Mouse (Mus musculus): ENCODE data around the gene Ttc30a2. TPM values are rescaled to one million over a fixed set of nuclear protein-coding genes. Genes with fewer than 3 reads are reported as not detected.
"Not testable (repeated sequence)": the region's sequence is repeated elsewhere in the genome, so short reads cannot be mapped to it uniquely, and the experiment has no call there.

The Ttc30a2 gene
- under 1 TPM in 1 of 26 experiments, not detected in 25; 0.36 TPM for total RNA-seq (2018; cell fraction: chromatin; rRNA removed)
- under 1 TPM in 5 of 26 experiments, not detected in 21; 0.07 to 0.09 (median 0.09) TPM for total RNA-seq (2018; cell fraction: cytosol; rRNA removed)
- not detected for total RNA-seq (2018; cell fraction: nucleus; rRNA removed)
- polyA plus RNA-seq (2018), result not detected in 3 replicates

GRCm38 (mm10) chr2:75977752-75978368 is at the start of gene Ttc30a2:
Gene Ttc30a2 (minus strand): TSS chr2:75978170.
- H3K79me2 ChIP-seq (ENCODE audit: inconsistent target); H3K4me3 ChIP-seq (ENCODE audit: inconsistent target); H3K36me3 ChIP-seq (ENCODE audit: inconsistent target); H3K27ac ChIP-seq: not testable (repeated sequence)
- WGBS (ENCODE audit: missing documents), result 3% methylated on average over 3 of the region's 24 CpGs

- no peaks in the 10 kb centered on the region for H3K36me3 ChIP-seq (ENCODE audit: inconsistent target)
- no peak overlapping the region for H3K4me3 ChIP-seq (ENCODE audit: inconsistent target)
- no peaks in the 10 kb centered on the region for H3K79me2 ChIP-seq (ENCODE audit: inconsistent target)
- WGBS (ENCODE audit: missing documents), result 58% methylated on average over 7 of the region's 7 CpGs
- no peak overlapping the region for H3K27ac ChIP-seq
Measured at GRCm38 (mm10) chr2:76016890-76017289, 38.9 kb upstream of the Ttc30a2 start.

- no peak overlapping the region for H3K27ac ChIP-seq
- 93% methylated on average over 8 of the region's 8 CpGs for WGBS (ENCODE audit: missing documents)
- H3K36me3 ChIP-seq (ENCODE audit: inconsistent target), result no peaks in the 10 kb centered on the region
- no peak overlapping the region for H3K4me3 ChIP-seq (ENCODE audit: inconsistent target)
- H3K79me2 ChIP-seq (ENCODE audit: inconsistent target), result no peaks in the 10 kb centered on the region
Measured at GRCm38 (mm10) chr2:76016136-76016535, 38.2 kb upstream of the Ttc30a2 start.

- H3K79me2 ChIP-seq (ENCODE audit: inconsistent target), result no peaks in the 10 kb centered on the region
- no peak overlapping the region for H3K27ac ChIP-seq
- no peaks in the 10 kb centered on the region for H3K36me3 ChIP-seq (ENCODE audit: inconsistent target)
- WGBS (ENCODE audit: missing documents), result 73% methylated on average over 7 of the region's 7 CpGs
- H3K4me3 ChIP-seq (ENCODE audit: inconsistent target), result no peak overlapping the region
Measured at GRCm38 (mm10) chr2:76015460-76015859, 37.5 kb upstream of the Ttc30a2 start.

GRCm38 (mm10) chr2:76014659-76015058 is 36.7 kb upstream of the Ttc30a2 start:
- Histone ChIP-seq H3K27ac (no peak overlapping the region), H3K4me3 (ENCODE audit: inconsistent target) (no peak overlapping the region), H3K36me3 (ENCODE audit: inconsistent target) (no peaks in the 10 kb centered on the region), H3K79me2 (ENCODE audit: inconsistent target) (no peaks in the 10 kb centered on the region)
- 94% methylated on average over 3 of the region's 3 CpGs for WGBS (ENCODE audit: missing documents)

GRCm38 (mm10) chr2:76006194-76006593 is 28.2 kb upstream of the Ttc30a2 start:
- no peaks in the 10 kb centered on the region for H3K36me3 ChIP-seq (ENCODE audit: inconsistent target)
- no peak overlapping the region for H3K27ac ChIP-seq
- 81% methylated on average over 4 of the region's 4 CpGs for WGBS (ENCODE audit: missing documents)
- no peaks in the 10 kb centered on the region for H3K79me2 ChIP-seq (ENCODE audit: inconsistent target)
- no peak overlapping the region for H3K4me3 ChIP-seq (ENCODE audit: inconsistent target)

GRCm38 (mm10) chr2:76002899-76003298 is 24.9 kb upstream of the Ttc30a2 start:
- Histone ChIP-seq H3K4me3 (ENCODE audit: inconsistent target) (no peak overlapping the region), H3K27ac (no peak overlapping the region), H3K36me3 (ENCODE audit: inconsistent target) (no peaks in the 10 kb centered on the region), H3K79me2 (ENCODE audit: inconsistent target) (no peaks in the 10 kb centered on the region)
- 88% methylated on average over 9 of the region's 9 CpGs for WGBS (ENCODE audit: missing documents)

GRCm38 (mm10) chr2:76001392-76001791 is 23.4 kb upstream of the Ttc30a2 start:
- H3K36me3 ChIP-seq (ENCODE audit: inconsistent target), result no peaks in the 10 kb centered on the region
- no peak overlapping the region for H3K27ac ChIP-seq
- H3K79me2 ChIP-seq (ENCODE audit: inconsistent target), result no peaks in the 10 kb centered on the region
- no peak overlapping the region for H3K4me3 ChIP-seq (ENCODE audit: inconsistent target)
- 30% methylated on average over 8 of the region's 8 CpGs for WGBS (ENCODE audit: missing documents)

GRCm38 (mm10) chr2:75999636-76000035 is 21.7 kb upstream of the Ttc30a2 start:
- Histone ChIP-seq H3K27ac (no peak overlapping the region), H3K79me2 (ENCODE audit: inconsistent target) (no peaks in the 10 kb centered on the region), H3K36me3 (ENCODE audit: inconsistent target) (no peaks in the 10 kb centered on the region), H3K4me3 (ENCODE audit: inconsistent target) (no peak overlapping the region)
- WGBS (ENCODE audit: missing documents), result 91% methylated on average over 12 of the region's 12 CpGs

- H3K4me3 ChIP-seq (ENCODE audit: inconsistent target), result no peak overlapping the region
- WGBS (ENCODE audit: missing documents), result 91% methylated on average over 8 of the region's 8 CpGs
Measured at GRCm38 (mm10) chr2:75998692-75999091, 20.7 kb upstream of the Ttc30a2 start.

GRCm38 (mm10) chr2:75997726-75998125 is 19.8 kb upstream of the Ttc30a2 start:
- no peaks in the 10 kb centered on the region for H3K36me3 ChIP-seq (ENCODE audit: inconsistent target)
- no peak overlapping the region for H3K27ac ChIP-seq
- 73% methylated on average over 12 of the region's 12 CpGs for WGBS (ENCODE audit: missing documents)
- H3K79me2 ChIP-seq (ENCODE audit: inconsistent target), result no peaks in the 10 kb centered on the region
- H3K4me3 ChIP-seq (ENCODE audit: inconsistent target), result no peak overlapping the region

More at GRCm38 (mm10) chr2:75998692-75999091, 20.7 kb upstream of the Ttc30a2 start:
- Histone ChIP-seq H3K36me3 (ENCODE audit: inconsistent target) (no peaks in the 10 kb centered on the region), H3K27ac (no peak overlapping the region), H3K79me2 (ENCODE audit: inconsistent target) (no peaks in the 10 kb centered on the region)

- 92% methylated on average over 11 of the region's 11 CpGs for WGBS (ENCODE audit: missing documents)
- Histone ChIP-seq H3K27ac (no peak overlapping the region), H3K36me3 (ENCODE audit: inconsistent target) (no peaks in the 10 kb centered on the region), H3K4me3 (ENCODE audit: inconsistent target) (no peak overlapping the region), H3K79me2 (ENCODE audit: inconsistent target) (no peaks in the 10 kb centered on the region)
Measured at GRCm38 (mm10) chr2:75994841-75995240, 16.9 kb upstream of the Ttc30a2 start.

GRCm38 (mm10) chr2:75991581-75992205 is 13.7 kb upstream of the Ttc30a2 start:
- no peak overlapping the region for H3K4me3 ChIP-seq (ENCODE audit: inconsistent target)
- H3K79me2 ChIP-seq (ENCODE audit: inconsistent target), result no peaks in the 10 kb centered on the region
- WGBS (ENCODE audit: missing documents), result 86% methylated on average over 6 of the region's 6 CpGs
- no peaks in the 10 kb centered on the region for H3K36me3 ChIP-seq (ENCODE audit: inconsistent target)
- no peak overlapping the region for H3K27ac ChIP-seq

GRCm38 (mm10) chr2:75990885-75991539 is 13.0 kb upstream of the Ttc30a2 start:
- Histone ChIP-seq H3K4me3 (ENCODE audit: inconsistent target) (no peak overlapping the region), H3K36me3 (ENCODE audit: inconsistent target) (no peaks in the 10 kb centered on the region), H3K27ac (no peak overlapping the region), H3K79me2 (ENCODE audit: inconsistent target) (no peaks in the 10 kb centered on the region)
- WGBS (ENCODE audit: missing documents), result 45% methylated on average over 13 of the region's 13 CpGs

- no peaks in the 10 kb centered on the region for H3K79me2 ChIP-seq (ENCODE audit: inconsistent target)
- no peak overlapping the region for H3K27ac ChIP-seq
- no peaks in the 10 kb centered on the region for H3K36me3 ChIP-seq (ENCODE audit: inconsistent target)
- no peak overlapping the region for H3K4me3 ChIP-seq (ENCODE audit: inconsistent target)
- WGBS (ENCODE audit: missing documents), result 95% methylated on average over 4 of the region's 4 CpGs
Measured at GRCm38 (mm10) chr2:75989694-75990093, 11.7 kb upstream of the Ttc30a2 start.

Data from macrophage (primary cell).